Mouse (Mus musculus): ENCODE data around the gene Ntng2. TPM values are rescaled to one million over a fixed set of nuclear protein-coding genes. Genes with fewer than 3 reads are reported as not detected.

The Ntng2 gene
- total RNA-seq (2023): 11.8 TPM

DNA sequence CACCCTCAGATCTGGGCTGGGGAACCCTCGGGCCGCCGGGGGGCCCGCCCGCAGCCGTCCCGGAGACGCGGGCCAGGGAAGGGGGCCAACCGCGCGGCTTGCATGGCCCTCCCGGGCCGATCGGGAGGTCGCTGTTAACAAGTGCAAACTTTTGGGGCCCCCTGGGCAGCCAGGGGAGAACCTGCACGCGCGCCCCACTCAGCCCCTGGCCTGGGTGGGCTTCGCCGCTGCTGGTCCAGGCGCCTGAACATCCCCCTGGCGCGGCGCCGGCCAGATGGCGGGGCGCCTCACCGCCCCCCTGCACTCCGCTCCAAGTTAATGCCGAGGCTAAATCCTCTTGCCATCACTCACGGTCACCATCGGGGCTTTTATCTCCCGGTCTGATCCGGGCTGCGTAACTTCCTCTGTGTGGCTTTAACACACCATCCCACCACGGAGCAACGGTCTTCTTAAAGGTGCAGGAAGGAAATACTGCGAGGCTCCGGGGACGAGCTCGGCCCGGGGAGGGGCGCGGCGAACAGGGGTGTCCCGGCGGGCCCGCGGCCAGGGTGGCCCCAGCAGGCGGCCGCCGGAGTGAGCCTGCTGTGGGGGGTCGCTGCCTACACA, at the start of gene Ntng2:
TSS of gene Ntng2 (minus strand) at position 407 of the 606 bp plus-strand sequence.

Other genes with a start within 250 kb of the Ntng2 start
- gene Cfap77, start 197.9 kb downstream of the Ntng2 start, total RNA-seq (2023): 0.97 TPM
- gene Ttf1, start 192.7 kb downstream of the Ntng2 start, total RNA-seq (2023): 22.8 TPM
- gene Setx, start 128.8 kb downstream of the Ntng2 start, total RNA-seq (2023): 133 TPM
- 48.1 TPM for gene Med27, start 93.8 kb upstream of the Ntng2 start, total RNA-seq (2023)